Mouse (Mus musculus) adrenal gland, postnatal 4 days (tissue): Measurements from ENCODE around the gene Atp11a. TPM values are rescaled to one million over a fixed set of nuclear protein-coding genes. Genes with fewer than 3 reads are reported as not detected.

Experiments used
- DNase-seq, 2 experiments: peaks; one replicate each; pipeline ENCODE4 v3.0.0; 2021 to 2022; ENCODE audit warnings: low spot score in 2 of 2, mixed read lengths in 2 of 2
- long read RNA-seq, 2 experiments: library from polyadenylated mRNA; stranded (forward); transcript quantifications; one replicate each; pipeline ENCODE4 v2.0.0; 2021
- total RNA-seq, 2 experiments: library from RNA; stranded (reverse); gene quantifications; 2 replicates each; pipeline ENCODE4 v1.2.3; 2021

Atp11a gene
- 10 to 100 TPM; 79.4 to 92.9 TPM for total RNA-seq
- long read RNA-seq, experiment 1, partial matches to known transcripts, result 5 of 7 reads
- long read RNA-seq, experiment 1, other reads (novel, unspliced or antisense), result 2 of 7 reads
- long read RNA-seq, experiment 2, partial matches to known transcripts, result 8 of 21 reads
- long read RNA-seq, experiment 2, other reads (novel, unspliced or antisense), result 12 of 21 reads

- DNase-seq, result peak in 1 of 2 experiments; percentile 35
Measured at GRCm38 (mm10) chr8:12756391-12757157, at the start of gene Atp11a. TSS of gene Atp11a (plus strand) at chr8:12757014.

DNA sequence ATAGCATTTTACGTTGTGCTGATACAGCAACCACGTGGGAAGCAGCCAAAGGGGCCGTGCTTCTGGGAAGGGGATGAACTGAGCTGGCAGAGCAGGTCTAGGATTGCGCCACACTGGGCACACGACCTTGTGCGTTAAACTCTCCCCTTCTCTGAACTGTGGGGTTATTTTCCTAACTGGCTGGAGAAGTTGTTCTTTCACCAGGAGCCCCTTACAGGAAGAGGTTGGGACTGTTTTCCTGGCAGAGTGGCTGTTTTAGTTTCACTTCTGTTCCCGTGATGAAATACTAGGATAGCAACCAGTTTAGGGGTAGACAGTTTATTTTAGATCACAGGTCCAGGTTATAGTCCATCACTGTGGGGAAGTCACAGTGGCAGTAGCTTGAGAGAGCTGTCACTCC is 45.2 kb upstream of the Atp11a start:
- DNase-seq, result no peak

DNA sequence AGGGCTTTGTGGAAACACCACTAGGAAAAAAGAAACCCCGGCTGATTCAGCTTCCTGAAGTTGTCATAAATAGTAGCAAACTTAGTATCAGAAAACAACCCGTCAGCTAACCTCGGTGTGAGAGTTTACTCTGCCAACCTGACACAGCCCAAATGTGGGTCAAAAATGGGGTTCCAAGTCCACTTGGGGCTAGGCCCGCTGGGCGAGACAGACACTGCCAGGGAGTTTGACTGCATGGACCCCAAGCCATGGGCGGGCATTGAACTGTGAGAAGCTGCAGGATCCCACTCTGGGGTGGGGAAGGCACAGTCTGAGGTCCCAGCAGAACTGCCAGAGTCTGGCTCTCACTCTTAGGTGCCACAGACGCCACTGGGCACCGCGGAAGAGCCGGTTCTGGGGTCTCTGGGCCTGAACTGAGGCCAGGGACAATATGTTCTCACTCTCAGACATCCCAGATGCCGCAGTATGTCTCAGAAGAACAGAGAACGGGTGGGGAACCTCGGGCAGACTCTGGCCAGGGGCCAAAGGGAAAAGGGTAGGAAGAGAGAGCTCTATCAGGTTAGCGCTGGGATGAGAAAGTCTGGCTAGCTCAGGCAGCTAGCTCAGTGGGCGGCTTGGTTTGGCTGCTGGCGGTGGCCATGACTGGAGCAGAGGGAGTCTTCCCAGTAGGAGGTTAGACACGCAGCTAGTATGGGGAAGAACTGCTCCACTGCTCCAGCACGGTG is 40.8 kb upstream of the Atp11a start:
- no peak for DNase-seq

DNA sequence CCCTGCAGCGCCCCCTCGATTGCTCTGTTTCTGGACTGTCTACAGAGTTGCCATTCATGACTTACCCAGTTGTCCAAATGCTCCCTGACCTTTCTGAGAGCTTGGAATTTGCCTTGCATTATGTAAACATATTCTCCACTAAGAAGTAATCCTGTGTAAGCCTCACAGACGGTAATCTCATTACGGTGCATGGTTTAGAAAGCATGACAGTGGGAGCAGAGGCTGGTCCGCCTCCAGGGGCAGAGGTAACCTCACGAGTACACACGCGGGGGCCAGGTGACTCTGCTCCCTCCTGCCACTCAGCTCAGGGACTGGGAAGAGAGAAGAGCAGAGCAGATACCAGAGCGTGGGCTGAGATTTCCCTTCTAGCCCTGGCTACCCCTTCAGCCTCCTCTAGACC is 37.7 kb upstream of the Atp11a start:
- no peak for DNase-seq

- no peak for DNase-seq
Measured at GRCm38 (mm10) chr8:12728644-12729043, 28.2 kb upstream of the Atp11a start.

DNA sequence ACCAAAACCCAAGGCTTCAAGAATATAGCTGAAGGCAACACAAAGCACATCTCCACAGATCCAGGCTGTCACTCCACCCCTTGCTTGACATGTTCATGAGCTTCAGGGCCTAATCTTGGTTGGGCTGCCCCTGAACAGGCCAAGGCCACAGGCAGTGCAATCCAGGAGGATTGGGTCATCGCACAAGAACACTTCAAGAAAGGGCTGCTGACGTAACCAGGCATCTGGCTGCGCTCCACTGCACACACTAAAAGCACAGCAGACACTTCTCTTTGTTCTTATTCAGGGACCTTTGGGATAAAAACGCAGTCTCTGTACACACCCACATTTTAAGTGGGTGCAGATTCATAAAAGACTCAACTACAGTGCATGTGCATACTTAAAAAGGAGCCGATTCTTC is 26.0 kb upstream of the Atp11a start:
- DNase-seq, result peak in 1 of 2 experiments; percentile 15

DNA sequence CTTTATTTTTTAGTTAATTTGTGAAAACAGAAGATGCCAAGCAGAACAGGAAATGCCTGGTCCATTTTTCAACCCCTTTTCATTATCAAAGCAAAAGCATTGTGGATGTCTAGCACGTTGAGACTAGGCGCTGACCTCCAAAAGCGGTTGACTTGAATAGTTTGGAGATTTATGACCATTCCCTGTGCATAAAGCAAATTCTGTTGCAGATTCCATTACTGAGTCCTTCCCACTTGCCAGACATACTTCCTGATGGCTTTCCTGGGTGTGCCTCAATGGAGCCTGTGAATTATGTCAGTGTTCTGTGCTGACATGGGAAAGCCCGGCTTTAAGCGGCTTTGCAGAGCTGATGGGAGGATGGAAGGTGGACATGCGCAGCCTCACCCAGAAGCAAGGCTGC is 24.4 kb upstream of the Atp11a start:
- DNase-seq, result no peak

DNA sequence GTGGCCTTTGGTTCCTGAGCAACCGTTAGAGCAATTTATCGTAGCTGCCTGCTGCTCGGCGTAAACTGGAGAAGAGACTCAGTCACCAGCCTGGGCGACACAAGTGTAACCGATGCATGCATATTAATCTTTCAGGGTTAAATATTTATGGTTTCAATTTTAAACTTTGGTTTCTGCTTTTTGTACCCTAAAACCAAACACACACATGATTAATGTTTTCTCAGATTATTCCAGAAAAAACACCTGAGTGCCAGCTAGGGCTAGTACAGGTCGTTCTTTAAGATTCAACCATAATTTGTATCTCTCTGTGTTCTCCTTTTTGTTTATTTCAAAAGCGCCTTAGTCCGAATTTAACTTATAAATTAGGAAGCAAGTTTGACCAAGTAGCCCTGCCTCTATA is 17.7 kb upstream of the Atp11a start:
- no peak for DNase-seq

DNA sequence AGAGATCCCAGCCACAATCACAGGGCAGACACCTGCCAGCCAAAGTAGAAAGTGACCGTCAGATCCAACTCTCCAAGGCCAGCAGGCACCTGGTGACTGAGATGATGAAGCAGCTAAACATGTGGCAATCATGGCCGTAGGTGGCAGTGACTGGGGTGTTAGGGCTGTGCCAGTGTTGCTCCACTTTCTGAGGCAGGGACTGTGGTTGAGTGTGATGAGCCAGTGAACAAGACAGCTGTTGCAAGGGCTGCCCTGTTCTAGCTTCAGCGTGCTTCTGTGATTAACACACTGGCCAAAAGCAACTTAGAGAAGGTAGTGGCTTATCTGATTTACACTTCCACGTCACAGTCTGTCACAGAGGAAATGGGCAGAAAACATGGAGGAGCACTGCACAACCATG is 13.4 kb upstream of the Atp11a start:
- no peak for DNase-seq

DNA sequence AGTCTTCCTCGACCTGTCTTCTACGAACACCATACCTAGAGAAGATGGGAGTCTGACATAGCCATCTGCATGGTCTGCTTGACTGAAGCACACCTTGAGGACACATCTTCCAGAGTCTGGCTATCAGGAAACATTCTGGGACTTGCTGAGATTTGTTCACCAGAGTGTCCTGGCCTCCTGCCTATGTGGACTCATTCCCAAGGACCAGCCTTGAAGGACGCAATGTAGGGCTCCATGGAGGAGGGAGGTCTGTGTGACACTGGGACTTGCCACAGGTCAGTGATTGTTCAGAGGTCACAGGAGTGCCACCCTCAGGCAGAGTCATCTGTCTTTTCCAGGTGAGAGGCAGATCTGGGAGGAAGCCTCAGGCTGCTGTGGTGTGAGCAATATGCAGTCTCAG is 8.6 kb upstream of the Atp11a start:
- DNase-seq, result peak in 1 of 2 experiments; percentile 29

DNA sequence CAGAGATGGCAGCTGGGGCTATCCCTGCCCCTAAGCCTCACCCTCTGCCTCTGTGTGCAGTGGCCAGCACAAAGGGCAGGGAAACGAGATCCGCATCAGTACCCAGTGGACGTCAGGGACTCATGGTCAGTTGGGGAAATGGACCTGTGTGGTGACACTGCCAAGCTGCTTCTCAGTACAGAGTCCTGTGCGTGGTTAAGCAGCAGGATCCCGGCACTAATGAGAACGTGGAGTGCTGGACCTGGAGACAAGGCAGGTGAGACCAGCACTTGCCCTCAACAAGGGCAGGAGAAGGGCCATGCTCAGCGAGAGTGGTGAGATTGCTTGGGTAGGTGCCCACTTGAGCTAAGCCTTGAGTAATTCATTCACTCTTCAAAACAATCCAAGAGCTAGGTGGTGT is 7.7 kb upstream of the Atp11a start:
- no peak for DNase-seq

DNA sequence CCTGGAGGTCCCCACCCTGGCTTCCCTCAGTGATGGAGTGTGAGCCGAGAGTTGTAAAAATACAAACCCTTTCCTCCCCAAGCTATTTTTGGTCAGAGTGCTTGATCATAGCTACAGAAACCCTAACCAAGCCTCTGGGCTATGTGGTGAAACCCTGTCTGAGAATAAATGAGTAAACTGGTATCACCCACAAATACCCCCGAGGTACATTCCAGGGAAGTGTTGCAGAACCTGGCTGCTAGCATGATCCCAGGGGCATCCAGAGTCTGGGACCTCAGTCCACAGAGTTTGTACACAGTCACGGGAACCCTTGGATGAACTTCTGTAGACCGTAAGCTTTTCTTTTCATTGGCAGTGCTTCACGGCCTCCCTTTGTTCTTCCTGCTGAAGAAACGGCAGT is 3.8 kb upstream of the Atp11a start:
- no peak for DNase-seq

DNA sequence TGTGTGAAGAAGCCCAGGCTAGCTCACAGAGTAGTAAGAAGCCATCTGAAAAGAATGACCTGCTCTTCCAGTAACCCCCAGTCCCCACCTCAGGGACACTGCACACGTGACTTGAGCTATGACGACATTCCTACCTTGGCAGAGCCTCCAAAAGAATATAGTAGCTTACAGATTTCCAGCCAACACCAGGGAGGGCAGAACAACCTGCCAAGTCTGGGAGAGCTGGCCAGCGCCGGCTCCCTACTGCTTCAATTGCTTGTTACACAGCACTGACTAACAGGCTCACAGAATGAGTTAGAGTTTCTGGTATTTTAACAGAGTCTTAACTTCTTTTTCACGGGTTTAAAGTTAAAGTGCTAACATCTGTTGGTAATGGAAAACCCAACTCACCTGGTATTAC is 2.7 kb upstream of the Atp11a start:
- no peak for DNase-seq

GRCm38 (mm10) chr8:12755312-12755711 is 1.5 kb upstream of the Atp11a start:
- DNase-seq, result no peak

GRCm38 (mm10) chr8:12755826-12756225 is 988 bp upstream of the Atp11a start:
- no peak for DNase-seq

GRCm38 (mm10) chr8:12757231-12757940 is 572 bp downstream of the Atp11a start:
- no peak for DNase-seq

DNA sequence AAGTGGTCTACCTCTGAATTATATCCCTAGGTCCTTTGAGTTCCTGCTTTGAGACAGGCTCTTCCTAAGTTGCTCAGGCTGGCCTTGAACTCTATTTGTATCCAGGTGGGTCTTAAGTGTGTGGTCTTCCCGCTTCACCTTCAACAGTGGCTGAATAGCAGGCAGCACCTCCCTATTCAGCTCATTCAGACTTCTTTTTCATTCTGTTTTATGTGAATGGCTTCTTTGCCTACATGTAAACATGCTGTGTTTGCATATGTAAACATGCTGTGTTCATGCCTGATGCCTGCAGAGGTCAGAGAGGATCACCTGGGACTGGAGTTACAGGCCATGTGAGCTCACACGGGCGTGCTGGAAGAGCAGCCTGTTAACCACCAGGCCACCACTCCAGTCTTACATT is 3.1 kb downstream of the Atp11a start:
- no peak for DNase-seq

GRCm38 (mm10) chr8:12761873-12762272 is 5.1 kb downstream of the Atp11a start:
- no peak for DNase-seq

DNA sequence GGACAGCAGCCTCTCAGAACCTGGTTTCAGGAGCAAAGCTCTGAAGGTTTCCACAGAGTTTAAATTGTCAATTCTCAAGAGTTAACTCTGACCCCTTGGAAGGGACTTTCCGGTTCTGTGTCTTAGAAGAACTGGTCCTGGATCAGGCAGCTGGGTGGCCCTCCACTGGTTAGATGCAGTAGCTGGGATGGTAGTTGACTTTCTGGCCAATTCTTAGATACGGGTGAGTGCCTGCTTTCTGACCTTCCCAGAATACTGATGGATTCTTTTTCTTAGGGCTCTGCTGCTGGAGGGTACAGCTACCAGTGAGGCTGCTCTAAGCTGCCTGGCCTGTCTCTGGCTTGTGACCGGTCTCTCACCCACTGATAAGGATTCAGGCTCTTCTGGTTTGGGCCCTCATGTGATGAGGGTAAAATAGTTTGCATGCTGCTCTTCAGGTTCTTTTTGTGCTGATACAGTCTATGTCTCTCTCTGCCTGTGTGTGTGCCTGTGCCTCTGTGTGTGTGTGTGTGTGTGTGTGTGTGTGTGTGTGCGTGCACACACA is 6.8 kb downstream of the Atp11a start:
- DNase-seq, result no peak

GRCm38 (mm10) chr8:12764971-12765370 is 8.2 kb downstream of the Atp11a start:
- no peak for DNase-seq

GRCm38 (mm10) chr8:12767176-12767575 is 10.4 kb downstream of the Atp11a start:
- DNase-seq, result no peak
